Mouse (Mus musculus) neural tube, embryonic 10.5 days (tissue): ENCODE data around the gene Cfap299.

Source experiments
- DNase-seq: peaks from one replicate; pipeline ENCODE4 v3.0.0-alpha.2; 2017; ENCODE audit warnings: low spot score; ENCODE audit errors: extremely low spot score

Cfap299 gene

DNA sequence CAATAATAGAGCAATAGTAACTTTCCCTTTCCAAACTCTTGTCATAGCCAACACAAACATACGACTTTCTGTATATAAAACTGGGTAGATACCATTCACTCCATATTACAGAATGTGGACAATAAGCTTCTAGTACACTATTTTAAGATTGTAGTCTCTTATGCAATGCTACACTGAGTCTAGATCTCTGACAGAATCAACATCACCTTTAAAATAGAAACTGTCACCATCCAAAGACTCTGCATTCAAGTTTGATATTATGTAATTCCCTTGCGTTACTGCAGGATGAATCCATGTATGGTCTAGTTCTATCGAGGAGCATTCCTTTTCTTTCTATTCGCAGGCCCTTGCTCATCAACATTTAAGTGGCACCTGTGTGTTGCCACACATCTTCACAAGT is 477.4 kb downstream of the Cfap299 start:
- DNase-seq: no peak

DNA sequence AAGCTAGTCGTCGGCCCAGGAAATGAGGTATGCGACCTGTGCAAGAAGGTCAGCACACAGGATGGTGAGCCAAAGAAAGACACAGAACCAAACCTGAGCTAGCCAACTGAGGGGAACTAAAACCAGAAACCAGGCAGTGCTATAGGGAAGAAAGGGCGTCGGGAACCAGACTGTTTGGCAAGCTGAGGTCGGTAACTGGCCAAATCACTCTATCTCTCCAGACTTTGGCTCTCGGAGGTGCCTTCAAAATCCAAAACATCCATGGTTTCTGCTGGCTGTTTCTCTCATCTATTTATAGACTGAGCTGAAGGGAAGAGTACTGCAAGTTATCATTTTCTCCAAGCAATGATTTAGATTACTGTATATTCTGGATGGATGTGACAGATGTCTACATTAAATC is 477.9 kb downstream of the Cfap299 start:
- no peak for DNase-seq

DNA sequence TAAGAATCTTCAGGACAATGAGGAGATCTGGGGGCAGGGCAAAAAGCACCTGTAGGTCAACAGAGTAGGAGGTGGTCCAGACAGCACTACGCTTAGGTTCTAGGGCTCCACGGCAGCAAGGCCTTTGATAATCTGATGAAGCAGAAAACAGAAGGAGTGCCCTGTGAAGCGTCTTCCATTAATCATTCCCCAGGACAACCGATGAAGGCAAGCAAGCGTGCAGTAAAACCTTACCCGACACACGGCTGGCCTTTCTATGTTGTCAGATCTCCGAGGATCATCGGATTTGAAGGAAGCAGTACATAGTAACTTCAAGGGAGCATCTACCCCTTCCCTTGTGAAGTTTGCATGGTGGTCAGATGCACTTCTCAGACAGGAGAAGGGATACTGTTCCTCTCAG is 478.8 kb downstream of the Cfap299 start:
- DNase-seq: no peak

DNA sequence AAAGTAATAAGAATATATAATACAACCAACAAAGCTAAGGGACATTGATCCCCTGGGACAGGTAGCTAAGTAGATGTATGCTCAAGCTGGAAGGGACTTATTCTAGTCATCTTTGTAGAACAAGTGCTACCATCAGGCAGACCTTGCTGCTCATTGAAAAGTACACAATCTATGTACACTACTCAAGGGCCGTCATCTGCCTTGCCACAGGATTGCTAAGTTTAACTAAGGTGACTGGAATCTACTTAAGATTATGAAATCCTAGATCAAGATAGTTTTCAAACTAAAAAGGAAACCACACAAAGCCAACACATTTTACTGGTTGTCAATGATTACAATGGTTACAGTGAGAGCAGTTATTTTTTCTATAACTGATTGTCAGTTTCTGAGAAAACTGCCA is 483.3 kb downstream of the Cfap299 start:
- DNase-seq: no peak

DNA sequence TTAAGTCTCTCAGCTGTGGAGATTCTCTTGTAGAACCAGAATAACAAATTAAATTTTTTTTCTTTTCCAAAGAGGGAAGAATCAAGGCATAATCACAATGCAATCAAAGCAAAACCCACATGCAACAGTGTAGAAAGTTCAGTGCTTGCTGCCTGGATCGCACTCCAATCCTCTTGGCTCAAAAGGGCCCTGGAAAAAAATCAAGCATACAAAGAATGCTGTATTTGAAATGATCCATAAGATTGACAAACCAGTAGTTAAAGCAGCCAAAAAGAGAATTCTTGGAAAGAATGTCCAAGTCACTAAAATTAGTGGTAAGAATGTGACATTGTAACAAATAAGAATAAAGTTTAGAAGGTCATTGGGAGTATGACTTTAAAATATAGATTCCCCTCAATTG is 486.2 kb downstream of the Cfap299 start:
- no peak for DNase-seq

DNA sequence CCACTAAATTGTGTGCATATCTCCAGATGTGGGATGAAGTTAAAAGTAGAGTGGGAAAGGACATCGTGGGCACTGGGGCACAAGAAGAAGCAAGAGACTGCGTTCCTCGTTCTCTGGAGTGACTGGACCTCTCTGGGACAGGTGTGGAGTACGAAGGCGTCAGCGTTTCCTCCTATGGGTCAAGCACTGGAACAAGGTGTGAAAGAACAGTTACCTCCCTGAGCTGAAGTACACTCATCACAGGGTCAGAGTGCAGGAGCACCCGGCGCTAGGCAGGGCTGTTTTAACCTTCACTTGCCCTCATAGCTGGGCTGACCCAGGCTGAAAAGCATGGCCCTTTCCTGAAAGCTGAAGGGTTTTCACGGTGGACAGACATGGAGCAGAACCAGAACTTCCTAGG is 504.7 kb downstream of the Cfap299 start:
- no peak for DNase-seq

DNA sequence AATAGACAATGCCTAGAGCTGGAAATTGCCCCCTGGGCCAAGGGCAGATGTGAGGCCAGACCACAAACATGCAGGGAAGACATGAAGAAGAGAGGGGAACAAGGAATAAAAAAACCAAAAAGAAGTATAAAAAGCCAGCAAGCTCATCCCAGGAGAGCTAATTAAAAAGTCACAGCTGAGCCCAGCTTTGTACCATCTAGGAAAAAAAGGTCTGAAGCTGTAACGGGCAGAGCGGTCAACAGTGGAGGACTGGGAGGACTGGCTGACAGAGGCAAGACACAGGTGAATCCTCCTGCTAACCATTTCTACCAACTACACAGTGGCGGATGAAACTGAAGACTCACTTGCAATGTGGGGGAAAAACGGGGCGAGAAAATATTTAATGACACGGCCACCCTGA is 505.2 kb downstream of the Cfap299 start:
- DNase-seq: no peak

DNA sequence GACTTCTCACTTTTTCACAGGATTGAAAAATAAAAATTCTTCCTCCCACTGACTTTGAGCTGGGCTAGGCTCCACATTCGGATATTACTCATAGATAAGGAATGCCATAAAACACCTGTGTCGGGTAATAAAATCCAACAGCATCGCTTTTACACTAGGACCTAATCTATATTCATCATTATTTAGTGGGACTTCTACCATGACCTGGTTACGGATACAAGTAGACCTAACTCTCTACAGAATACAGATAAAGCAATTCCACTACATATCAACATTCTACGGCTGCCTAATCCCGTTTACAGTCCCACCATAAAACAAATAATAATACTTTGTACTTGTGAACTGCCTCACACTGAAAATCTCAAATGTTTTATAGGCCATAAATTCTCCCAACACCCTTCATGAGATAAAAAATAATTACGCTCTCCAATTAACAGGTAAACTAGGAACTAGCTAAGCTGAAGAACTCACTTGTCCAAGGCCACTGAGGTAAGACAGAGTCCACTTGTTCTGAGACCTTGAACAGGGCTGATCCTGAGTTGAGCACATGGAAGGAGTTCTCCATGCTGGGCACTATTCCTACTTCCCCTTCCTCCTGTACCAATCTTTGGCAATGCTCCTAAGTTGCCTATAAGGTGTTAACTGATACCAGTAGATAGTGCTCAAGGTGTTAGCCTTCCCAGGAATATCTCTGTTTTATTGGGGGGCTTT is 513.7 kb downstream of the Cfap299 start:
- DNase-seq: no peak

DNA sequence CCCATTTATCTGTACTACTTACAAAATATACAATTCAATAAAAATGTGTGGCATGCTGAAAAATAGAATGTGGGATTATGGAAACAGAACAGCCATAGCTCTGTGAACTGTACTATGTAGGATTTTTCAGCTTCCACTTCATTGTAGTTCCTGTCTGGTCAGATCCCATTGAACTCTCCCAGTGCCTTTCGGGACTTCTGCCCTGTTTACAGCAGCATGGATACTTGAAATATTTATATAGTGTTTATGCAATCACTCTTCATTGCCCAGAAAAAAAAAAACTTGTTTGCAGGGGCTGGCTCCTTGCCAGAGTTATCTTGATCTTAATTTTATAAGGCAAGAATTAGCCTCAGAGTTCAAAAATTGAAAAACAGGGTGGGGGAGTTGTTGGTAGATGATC is 515.6 kb downstream of the Cfap299 start:
- DNase-seq: no peak
